Mouse (Mus musculus): ENCODE measurements at regions not wholly inside any gene's neighbourhood (a gene's known extent, or its start where the extent isn't known, plus 50 kb on each side); places are given as distances from the start of the nearest gene placed in this dataset.
A peak's percentile ranks its signal among the peaks of the same experiment; 100 is the strongest.

- no peak for DNase-seq (ENCODE audit: low read depth, low spot score)
These were observed 384.3 kb downstream of the Btbd3 start for GRCm38 (mm10) chr2:138640654-138641053.

- no peak for DNase-seq (ENCODE audit: low read depth, low spot score)
These were observed 385.0 kb downstream of the Btbd3 start for GRCm38 (mm10) chr2:138641335-138641734.

- DNase-seq (ENCODE audit: low read depth, low spot score): no peak
These were observed 392.3 kb downstream of the Btbd3 start for GRCm38 (mm10) chr2:138648616-138649015.

- no peak for DNase-seq (ENCODE audit: low read depth, low spot score)
These were observed 403.0 kb downstream of the Btbd3 start for GRCm38 (mm10) chr2:138659376-138659775.

- no peak for DNase-seq (ENCODE audit: low read depth, low spot score)
These were observed 413.9 kb downstream of the Btbd3 start for GRCm38 (mm10) chr2:138670307-138670706.

GRCm38 (mm10) chr2:138674801-138675200 is 418.4 kb downstream of the Btbd3 start:
- DNase-seq (ENCODE audit: low read depth, low spot score): no peak

GRCm38 (mm10) chr2:138675229-138676065 is 419.1 kb downstream of the Btbd3 start:
- DNase-seq (ENCODE audit: low read depth, low spot score): no peak

GRCm38 (mm10) chr2:138688140-138688871 is 431.9 kb downstream of the Btbd3 start:
- no peak for DNase-seq (ENCODE audit: low read depth, low spot score)

- DNase-seq (ENCODE audit: low read depth, low spot score): no peak
These were observed 433.1 kb downstream of the Btbd3 start for GRCm38 (mm10) chr2:138689497-138689896.

- no peak for DNase-seq (ENCODE audit: low read depth, low spot score)
These were observed 446.4 kb downstream of the Btbd3 start for GRCm38 (mm10) chr2:138702783-138703182.

GRCm38 (mm10) chr2:138703943-138704541 is 447.7 kb downstream of the Btbd3 start:
- no peak for DNase-seq (ENCODE audit: low read depth, low spot score)

GRCm38 (mm10) chr2:138708763-138709162 is 452.4 kb downstream of the Btbd3 start:
- peak; percentile 88 for DNase-seq (ENCODE audit: low read depth, low spot score)

GRCm38 (mm10) chr2:138733846-138734245 is 477.5 kb downstream of the Btbd3 start:
- DNase-seq (ENCODE audit: low read depth, low spot score): no peak

GRCm38 (mm10) chr2:138744806-138745205 is 488.4 kb downstream of the Btbd3 start:
- DNase-seq (ENCODE audit: low read depth, low spot score): peak; percentile 57

- DNase-seq (ENCODE audit: low read depth, low spot score): no peak
These were observed 504.1 kb downstream of the Btbd3 start for GRCm38 (mm10) chr2:138760439-138760963.

- no peak for DNase-seq (ENCODE audit: low read depth, low spot score)
These were observed 505.0 kb downstream of the Btbd3 start for GRCm38 (mm10) chr2:138761400-138761799.

- DNase-seq (ENCODE audit: low read depth, low spot score): no peak
These were observed 510.0 kb downstream of the Btbd3 start for GRCm38 (mm10) chr2:138766275-138766842.

GRCm38 (mm10) chr2:138783781-138784180 is 527.4 kb downstream of the Btbd3 start:
- DNase-seq (ENCODE audit: low read depth, low spot score): no peak

GRCm38 (mm10) chr2:138792711-138793450 is 536.5 kb downstream of the Btbd3 start:
- peak; percentile 80 for DNase-seq (ENCODE audit: low read depth, low spot score)

- DNase-seq (ENCODE audit: low read depth, low spot score): no peak
These were observed 549.8 kb downstream of the Btbd3 start for GRCm38 (mm10) chr2:138806196-138806595.

GRCm38 (mm10) chr2:138809767-138810166 is 553.4 kb downstream of the Btbd3 start:
- no peak for DNase-seq (ENCODE audit: low read depth, low spot score)

Data from telencephalon, adult 2 months (tissue).